Mouse (Mus musculus) urinary bladder, postnatal 4 days (tissue): ENCODE data around the gene Gm49450.

Experiments
- DNase-seq, 2 experiments: peaks; one replicate each; pipeline ENCODE4 v3.0.0; 2021 to 2022; ENCODE audit warnings: low spot score in 2 of 2

Gene Gm49450

GRCm38 (mm10) chr15:98953401-98954356 is at the start of gene Gm49450, which contains the start of gene Tuba1a:
Gene Gm49450 (minus strand): TSS chr15:98953551.
Gene Tuba1a (minus strand): TSS chr15:98953703.
- DNase-seq: peak; percentile 89 to 91

DNA sequence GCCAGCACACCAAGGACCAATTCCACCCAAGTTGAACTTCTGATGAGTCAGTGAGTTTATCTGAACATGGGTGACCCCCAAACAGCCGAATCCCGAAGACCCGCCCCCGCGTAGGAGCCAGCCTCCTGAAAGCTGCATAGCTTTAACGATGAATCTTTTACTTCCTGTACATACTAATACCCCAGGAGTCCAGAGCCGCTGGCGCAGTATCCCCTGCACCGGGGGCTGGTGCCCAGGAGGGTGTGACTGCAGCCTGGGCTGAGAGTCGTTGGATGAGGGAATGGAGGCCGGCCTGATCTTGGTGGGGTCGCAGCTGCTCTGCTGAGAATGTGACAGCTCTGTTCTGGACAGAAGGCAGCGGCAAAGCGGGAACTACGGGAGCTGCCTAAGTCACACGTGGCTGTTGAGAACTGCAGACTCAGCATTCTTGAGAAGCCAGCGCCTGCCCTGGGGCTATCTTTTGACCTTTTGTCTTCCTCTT is 48.1 kb upstream of the Gm49450 start:
- peak in 1 of 2 experiments; percentile 41 for DNase-seq

DNA sequence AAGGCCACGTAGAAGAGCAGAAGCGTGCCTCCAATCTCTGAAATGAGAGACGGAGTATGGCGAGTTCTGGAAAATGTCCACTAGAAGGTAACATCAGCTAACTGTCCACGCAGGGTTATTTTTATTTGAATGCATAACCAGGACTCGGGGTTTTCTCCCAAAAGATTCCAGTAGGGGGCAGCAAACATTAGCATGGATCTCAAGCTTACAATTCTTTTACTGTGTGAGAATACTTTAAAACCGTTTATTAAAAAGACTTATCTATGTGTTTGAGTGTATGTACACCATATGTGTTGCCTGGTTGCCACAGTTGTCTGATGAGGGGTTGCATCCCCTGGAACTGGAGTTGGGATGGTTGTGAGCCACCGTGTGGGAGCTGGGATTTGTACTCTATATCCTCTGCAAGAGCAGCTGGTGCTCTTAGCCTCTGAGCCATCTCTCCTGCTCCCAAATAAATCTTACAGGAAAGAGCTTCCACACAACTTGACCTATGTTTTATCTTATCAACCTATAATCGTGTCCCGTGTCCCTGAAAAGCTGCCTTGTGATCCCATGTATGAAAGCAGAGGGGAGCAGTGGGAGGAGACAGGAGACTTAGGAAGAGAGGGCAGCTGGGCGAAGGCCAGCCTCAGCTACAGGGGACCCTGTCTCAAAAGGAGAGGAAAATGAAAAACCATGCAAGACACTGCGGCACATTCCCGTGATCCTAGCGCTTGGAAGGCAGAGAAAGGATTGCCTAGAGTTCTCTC is 47.4 kb upstream of the Gm49450 start:
- no peak for DNase-seq

DNA sequence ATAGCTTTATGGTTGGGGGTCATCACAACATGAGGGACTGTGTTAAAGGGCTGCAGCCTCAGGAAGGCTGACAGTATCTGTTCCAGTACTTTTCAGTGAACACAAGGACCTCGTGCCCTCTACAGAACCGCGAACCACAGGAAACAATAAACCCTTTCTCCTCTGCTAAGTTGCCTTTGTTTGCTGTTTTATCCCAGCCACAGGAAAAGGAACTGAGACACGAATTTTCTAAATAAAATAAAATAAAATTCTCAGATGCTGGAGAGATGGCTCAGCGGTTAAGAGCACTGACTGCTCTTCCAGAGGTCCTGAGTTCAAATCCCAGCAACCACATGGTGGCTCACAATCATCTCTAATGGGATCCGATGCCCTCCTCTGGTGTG is 45.4 kb upstream of the Gm49450 start:
- no peak for DNase-seq

DNA sequence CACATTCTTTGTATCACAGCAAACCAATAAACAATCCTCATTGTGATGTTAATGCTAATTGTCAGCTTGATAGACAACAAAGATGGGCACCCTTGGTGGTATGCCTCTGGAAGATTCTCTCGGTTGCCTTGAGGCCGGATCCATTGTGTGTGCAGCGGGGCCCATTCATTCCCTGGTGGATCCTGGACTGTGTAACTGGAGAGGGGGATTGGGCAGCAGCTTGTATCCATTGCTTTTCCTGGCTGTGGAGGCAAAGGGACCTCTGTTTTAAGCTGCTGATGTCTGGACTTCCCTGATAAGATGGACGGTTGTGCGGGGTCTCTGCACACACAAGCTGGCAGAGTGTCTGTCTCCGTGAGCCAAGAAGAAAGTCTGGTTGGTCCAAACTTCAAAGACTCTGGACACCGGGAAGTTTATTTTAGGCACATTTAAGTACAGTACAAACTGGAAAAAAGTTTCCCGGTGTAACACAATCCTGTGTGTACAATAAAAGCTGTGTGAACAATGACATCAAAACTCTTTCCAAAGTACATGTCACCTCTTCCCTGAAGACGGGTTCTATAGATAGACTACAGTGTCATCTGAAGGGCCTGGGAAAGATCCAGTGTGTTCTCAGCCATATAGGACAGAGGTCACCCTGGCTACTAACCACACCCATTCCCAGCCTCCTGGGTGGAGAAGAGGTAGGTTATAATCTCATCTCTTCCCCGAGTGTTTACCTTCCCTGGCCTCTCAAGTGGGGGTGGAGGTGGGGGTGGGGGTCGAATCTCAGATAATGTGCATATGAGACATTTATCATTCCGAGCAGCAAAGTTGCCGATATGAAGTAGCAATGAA is 44.8 kb upstream of the Gm49450 start:
- no peak for DNase-seq

- DNase-seq: no peak
Observed at GRCm38 (mm10) chr15:98996840-98997239, 43.5 kb upstream of the Gm49450 start.

DNA sequence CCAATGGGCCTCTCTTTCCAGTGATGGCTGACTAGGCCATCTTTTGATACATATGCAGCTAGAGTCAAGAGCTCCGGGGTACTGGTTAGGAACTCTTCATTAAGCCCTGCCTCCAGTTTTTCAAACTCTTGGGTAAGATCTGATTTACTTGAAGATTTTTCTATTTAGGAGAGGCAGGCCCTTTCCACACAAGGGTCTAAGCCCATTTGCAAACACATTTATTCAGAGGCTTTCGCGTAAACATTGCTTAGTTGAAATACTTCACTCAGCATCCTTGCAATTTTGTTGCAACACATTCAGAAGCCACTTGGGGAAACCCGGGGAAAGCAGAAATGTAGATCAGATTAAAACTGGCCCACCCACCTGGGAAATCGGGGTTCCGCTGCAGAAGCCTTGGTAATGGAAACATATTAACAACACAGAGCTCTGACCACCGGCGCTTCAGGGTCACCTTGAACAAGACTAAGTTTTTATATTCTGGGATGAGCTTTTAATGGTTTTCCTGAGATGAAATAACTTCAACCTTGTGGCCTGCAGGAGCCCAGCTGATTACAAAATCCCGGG is 41.7 kb upstream of the Gm49450 start:
- no peak for DNase-seq

DNA sequence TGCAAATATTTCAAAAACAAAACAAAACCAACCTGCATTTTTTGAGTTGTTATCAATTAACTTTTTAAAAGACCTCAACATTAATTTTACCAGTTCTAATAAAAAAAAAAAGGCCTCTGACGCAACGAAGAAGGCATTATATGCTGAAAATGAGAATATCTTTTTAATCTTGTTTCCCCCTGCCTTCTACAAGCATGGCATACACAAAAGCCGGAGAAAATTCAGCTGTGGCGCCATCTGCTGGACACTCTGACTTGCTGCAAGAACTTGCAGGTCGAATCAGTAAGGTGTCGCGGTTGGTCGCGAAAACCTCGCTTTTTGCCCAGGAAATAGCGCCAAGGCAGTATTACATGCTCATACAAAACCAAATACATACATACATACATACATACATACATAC is 40.5 kb upstream of the Gm49450 start:
- peak; percentile 70 to 90 for DNase-seq

- peak; percentile 94 to 96 for DNase-seq
Observed at GRCm38 (mm10) chr15:98993093-98993793, 39.9 kb upstream of the Gm49450 start.

- DNase-seq: no peak
Observed at GRCm38 (mm10) chr15:98992086-98992912, 38.9 kb upstream of the Gm49450 start.

DNA sequence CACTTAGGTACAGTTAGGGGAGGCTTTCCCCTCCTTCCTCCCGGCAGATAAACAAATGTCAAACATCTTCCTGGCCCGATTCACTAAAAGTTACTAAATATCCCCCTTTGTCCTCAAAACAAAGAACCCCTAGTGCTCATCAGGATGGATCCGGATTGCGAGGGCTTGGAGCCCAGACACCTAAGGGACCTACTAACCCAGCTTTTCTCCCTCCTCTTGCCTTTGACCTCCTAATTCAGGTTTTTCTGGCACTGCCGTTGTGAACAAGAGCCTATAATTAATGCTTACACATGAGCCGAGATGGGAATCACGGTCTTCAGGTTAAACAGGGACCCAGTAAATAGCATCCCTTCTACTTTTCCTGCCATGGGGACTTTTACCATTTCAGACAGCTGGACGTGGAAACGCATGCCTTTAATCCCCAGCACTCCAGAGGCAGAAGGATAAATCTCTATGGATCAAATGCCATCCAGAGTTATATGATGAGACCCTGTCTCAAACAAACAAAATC is 38.2 kb upstream of the Gm49450 start:
- DNase-seq: no peak

- no peak for DNase-seq
Observed at GRCm38 (mm10) chr15:98990669-98991539, 37.6 kb upstream of the Gm49450 start.

- no peak for DNase-seq
Observed at GRCm38 (mm10) chr15:98989701-98990430, 36.5 kb upstream of the Gm49450 start.

DNA sequence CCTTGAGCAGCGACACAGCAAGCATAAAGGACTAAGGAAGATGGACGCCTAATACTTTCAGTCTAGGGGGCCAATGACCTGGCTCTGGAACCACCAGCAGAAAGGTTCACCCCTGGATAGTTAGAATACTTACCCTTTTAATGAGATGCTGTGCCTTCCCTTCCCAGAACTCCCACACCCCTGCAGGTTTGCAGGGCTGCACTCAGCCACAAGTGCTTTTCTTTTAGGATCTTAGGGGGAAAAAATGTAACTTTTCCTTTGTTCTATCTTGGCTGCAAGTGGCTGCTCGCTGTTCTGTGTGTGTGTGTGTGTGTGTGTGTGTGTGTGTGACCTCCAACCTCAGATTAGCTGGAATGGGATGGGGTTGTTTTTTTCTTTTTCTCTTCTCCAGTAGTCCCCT is 35.4 kb upstream of the Gm49450 start:
- DNase-seq: no peak

- no peak for DNase-seq
Observed at GRCm38 (mm10) chr15:98987661-98988181, 34.4 kb upstream of the Gm49450 start.

DNA sequence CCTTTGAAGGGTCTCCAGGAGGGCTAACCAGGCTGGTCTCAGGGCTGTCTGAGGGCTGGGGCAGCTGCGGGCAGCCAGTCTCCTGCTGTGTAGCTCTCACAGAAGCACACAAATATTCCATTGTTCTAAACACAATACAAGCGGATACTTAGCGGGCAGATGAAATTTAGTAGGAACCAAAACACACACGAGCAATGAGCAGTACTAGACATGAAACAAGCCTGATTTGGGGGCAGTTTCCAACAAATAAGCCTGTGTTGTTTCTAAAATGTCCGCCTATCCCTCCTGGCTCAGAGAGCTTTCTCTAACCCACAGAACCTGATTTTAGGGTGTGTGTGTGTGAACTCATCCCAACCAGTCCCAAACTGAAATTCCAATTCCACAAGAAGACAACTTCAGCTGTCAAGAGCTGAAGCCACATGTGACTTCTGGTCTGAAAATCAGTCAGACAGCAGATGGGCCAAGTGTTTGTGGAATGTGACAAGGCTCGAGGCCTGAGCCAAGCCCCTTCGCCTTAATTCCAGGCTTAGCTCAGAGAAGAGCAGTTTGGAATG is 33.8 kb upstream of the Gm49450 start:
- DNase-seq: no peak

GRCm38 (mm10) chr15:98985982-98986715 is 32.8 kb upstream of the Gm49450 start:
- DNase-seq: no peak
